Mouse (Mus musculus) brown adipose tissue, adult 24 weeks (tissue): ENCODE data around the gene Ncor2. TPM values are rescaled to one million over a fixed set of nuclear protein-coding genes. Genes with fewer than 3 reads are reported as not detected.

ENCODE experiments used
- H3K27ac ChIP-seq: fragments of 200-500 bp; replicated peaks from 2 replicates; pipeline ENCODE4 v1.5.1; 2012; ENCODE audit warnings: low read depth, mild to moderate bottlenecking, low read length
- H3K4me1 ChIP-seq: fragments of 200-500 bp; 2 replicates; pipeline ENCODE4 v1.6.1; 2012; ENCODE audit warnings: low read length, mixed read lengths; ENCODE audit not compliant: control insufficient read depth, insufficient read depth, insufficient read length
- H3K4me3 ChIP-seq: fragments of 200-500 bp; 2 replicates; pipeline ENCODE4 v1.5.1; 2012; ENCODE audit warnings: low read depth, mild to moderate bottlenecking, low read length, moderate library complexity; ENCODE audit not compliant: insufficient read depth
- polyA plus RNA-seq: library from polyadenylated mRNA; stranded (reverse); fragments of >200 nt; gene quantifications from 2 replicates; pipeline ENCODE4 v1.2.4, GENCODE M21; 2012; ENCODE audit not compliant: missing spikeins, insufficient read depth, insufficient read length

Ncor2 gene
- polyA plus RNA-seq, 1 experiment, result 19.5 TPM

- no peak overlapping the region for H3K27ac ChIP-seq
- H3K4me1 ChIP-seq, result peaks cover 11% of the 10 kb centered on the region
- H3K4me3 ChIP-seq, result no peak overlapping the region
These were observed 56.5 kb downstream of the Ncor2 start for GRCm38 (mm10) chr5:125122546-125122945.

GRCm38 (mm10) chr5:125122049-125122448 lies 57.0 kb downstream of the Ncor2 start:
- Histone ChIP-seq H3K4me3 (no peak overlapping the region), H3K27ac (no peak overlapping the region), H3K4me1 (peaks cover 10% of the 10 kb centered on the region)

- Histone ChIP-seq H3K4me1 (peaks cover 5% of the 10 kb centered on the region), H3K4me3 (no peak overlapping the region), H3K27ac (no peak overlapping the region)
These were observed 58.3 kb downstream of the Ncor2 start for GRCm38 (mm10) chr5:125120517-125121303.

GRCm38 (mm10) chr5:125117238-125117637 lies 61.8 kb downstream of the Ncor2 start:
- no peaks in the 10 kb centered on the region; the same call in 1 of the 2 replicates for H3K4me1 ChIP-seq
- no peak overlapping the region for H3K4me3 ChIP-seq
- no peak overlapping the region for H3K27ac ChIP-seq

- no peak overlapping the region for H3K27ac ChIP-seq
- H3K4me1 ChIP-seq, result no peaks in the 10 kb centered on the region
- no peak overlapping the region for H3K4me3 ChIP-seq
These were observed 66.0 kb downstream of the Ncor2 start for GRCm38 (mm10) chr5:125113029-125113428.

- H3K4me1 ChIP-seq, result no peaks in the 10 kb centered on the region
- no peak overlapping the region for H3K27ac ChIP-seq
- H3K4me3 ChIP-seq, result no peak overlapping the region
These were observed 66.4 kb downstream of the Ncor2 start for GRCm38 (mm10) chr5:125112588-125112987.

GRCm38 (mm10) chr5:125111137-125111536 lies 67.9 kb downstream of the Ncor2 start:
- H3K4me1 ChIP-seq, result peaks cover 8% of the 10 kb centered on the region; the same call in 1 of the 2 replicates
- no peak overlapping the region for H3K27ac ChIP-seq
- no peak overlapping the region for H3K4me3 ChIP-seq

- Histone ChIP-seq H3K27ac (no peak overlapping the region), H3K4me3 (no peak overlapping the region), H3K4me1 (peaks cover 8% of the 10 kb centered on the region; the same call in 1 of the 2 replicates)
These were observed 68.3 kb downstream of the Ncor2 start for GRCm38 (mm10) chr5:125110722-125111121.

GRCm38 (mm10) chr5:125110196-125110595 lies 68.8 kb downstream of the Ncor2 start:
- Histone ChIP-seq H3K27ac (no peak overlapping the region), H3K4me3 (no peak overlapping the region), H3K4me1 (peaks cover 8% of the 10 kb centered on the region; the same call in 1 of the 2 replicates)

- Histone ChIP-seq H3K4me3 (no peak overlapping the region), H3K4me1 (peaks cover 8% of the 10 kb centered on the region; the same call in 1 of the 2 replicates), H3K27ac (no peak overlapping the region)
These were observed 71.9 kb downstream of the Ncor2 start for GRCm38 (mm10) chr5:125107011-125107651.

GRCm38 (mm10) chr5:125106191-125106590 lies 72.8 kb downstream of the Ncor2 start:
- Histone ChIP-seq H3K4me3 (no peak overlapping the region), H3K27ac (0 out of 2 replicates have a peak overlapping the region, but pooled peaks have one; percentile 1), H3K4me1 (peaks cover 8% of the 10 kb centered on the region; the same call in 1 of the 2 replicates)

- no peak overlapping the region for H3K27ac ChIP-seq
- no peak overlapping the region for H3K4me3 ChIP-seq
- peaks cover 8% of the 10 kb centered on the region; the same call in 1 of the 2 replicates for H3K4me1 ChIP-seq
These were observed 74.2 kb downstream of the Ncor2 start for GRCm38 (mm10) chr5:125104841-125105240.

- Histone ChIP-seq H3K27ac (no peak overlapping the region), H3K4me3 (no peak overlapping the region)
These were observed 75.6 kb downstream of the Ncor2 start for GRCm38 (mm10) chr5:125103396-125103795.

GRCm38 (mm10) chr5:125102907-125103306 lies 76.1 kb downstream of the Ncor2 start:
- Histone ChIP-seq H3K4me1 (peaks cover 8% of the 10 kb centered on the region; the same call in 1 of the 2 replicates), H3K4me3 (no peak overlapping the region), H3K27ac (no peak overlapping the region)

More at GRCm38 (mm10) chr5:125103396-125103795, 75.6 kb downstream of the Ncor2 start:
- H3K4me1 ChIP-seq, result peaks cover 8% of the 10 kb centered on the region; the same call in 1 of the 2 replicates

GRCm38 (mm10) chr5:125102352-125102751 lies 76.7 kb downstream of the Ncor2 start:
- Histone ChIP-seq H3K4me1 (peaks cover 8% of the 10 kb centered on the region; the same call in 1 of the 2 replicates), H3K27ac (no peak overlapping the region), H3K4me3 (no peak overlapping the region)
